Mouse (Mus musculus) right cerebral cortex, adult 18-20 months (tissue): Measurements from ENCODE around the gene Abcf1.
"Not testable (repeated sequence)": the region's sequence is repeated elsewhere in the genome, so short reads cannot be mapped to it uniquely, and the experiment has no call there.

ENCODE experiments used
- DNase-seq: peaks from one replicate; pipeline ENCODE4 v3.0.0; 2022; ENCODE audit warnings: mixed read lengths

Gene Abcf1

DNA sequence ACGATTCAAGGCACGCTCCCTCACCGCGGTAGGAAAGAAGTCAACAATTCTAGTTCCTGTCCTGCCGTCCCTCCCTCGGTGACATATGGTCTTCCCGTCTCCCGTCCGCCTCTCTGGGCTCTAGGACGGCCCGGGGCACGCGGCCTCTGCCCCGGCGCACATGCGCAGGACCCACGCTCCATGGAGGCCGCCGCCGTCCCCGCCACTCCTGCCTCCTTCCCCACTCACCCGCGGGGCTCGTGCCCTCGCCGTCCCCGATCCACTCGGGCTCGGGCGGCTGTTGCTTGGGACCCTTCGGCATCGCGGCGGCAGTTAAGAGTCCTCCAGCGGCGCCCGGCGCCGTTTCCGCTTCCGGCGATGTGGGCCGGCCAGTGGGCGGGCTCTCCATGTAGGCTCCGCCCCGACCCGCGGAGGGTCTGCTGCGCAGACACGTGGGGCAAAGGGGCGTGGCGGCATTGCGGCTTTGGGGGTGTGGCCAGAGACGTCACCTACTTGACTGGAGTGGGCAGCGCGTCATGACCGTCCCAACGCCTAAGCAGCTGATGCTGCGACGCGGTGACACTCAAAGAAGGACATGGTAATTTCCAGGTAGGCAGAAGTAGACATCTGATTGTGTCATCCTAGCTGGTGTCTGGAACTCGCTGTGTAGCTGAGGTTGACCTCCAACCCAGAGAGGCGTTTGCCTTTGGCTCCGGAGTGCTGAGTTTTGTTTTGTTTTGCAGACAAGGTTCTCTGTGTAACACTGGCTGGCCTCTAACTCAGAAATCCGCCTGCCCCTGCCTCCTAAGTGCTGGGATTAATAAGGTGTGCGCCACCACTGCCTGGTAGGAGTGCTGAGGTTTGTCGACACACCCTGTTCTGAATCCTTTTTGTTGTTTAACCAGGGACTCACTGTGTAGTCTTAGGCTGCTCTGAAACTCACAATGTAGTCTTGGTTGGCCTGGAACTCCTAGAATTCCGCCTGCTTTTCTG lies at the start of gene Abcf1:
Gene Abcf1, minus strand, starts transcription at position 344 of the 972 bp plus-strand sequence.
- DNase-seq, result peak; percentile 99

DNA sequence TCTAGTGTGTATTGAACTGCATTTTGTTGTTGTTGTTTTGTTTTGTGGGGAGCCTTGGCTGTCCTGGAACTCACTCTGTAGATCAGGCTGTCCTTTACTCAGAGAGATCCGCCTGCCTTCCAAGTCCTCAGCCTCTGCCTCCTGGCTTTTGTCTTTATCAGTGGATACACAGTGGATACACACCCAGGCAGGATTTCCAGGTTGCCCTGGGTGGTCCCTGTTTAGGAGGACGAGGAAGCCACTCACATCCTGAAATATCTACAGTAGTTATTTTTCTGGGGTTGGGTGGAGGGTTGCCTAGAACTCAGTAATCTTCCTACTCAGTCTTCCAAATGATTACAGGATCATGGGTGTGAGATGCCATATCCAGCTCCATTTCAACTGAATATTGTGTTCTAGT lies 49.4 kb upstream of the Abcf1 start:
- DNase-seq, result no peak

DNA sequence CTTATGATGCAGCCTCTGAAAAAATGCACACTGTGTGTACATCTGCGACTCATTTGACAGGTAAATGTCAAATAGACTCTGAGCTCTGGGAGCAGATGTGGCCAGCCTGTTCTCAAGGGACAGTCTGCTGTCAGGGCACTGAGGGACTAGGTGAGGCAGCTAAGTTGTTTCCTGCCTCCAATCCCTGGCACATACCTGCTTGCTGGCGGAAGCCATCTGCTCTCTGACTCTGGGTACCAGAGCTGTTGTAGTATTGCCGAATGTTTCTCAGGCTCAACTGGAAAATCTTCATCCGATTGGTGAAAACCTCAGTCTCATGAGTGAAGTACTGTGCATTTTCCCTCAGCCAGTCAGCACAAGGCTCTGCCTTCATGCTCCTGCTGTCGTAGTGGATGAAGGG lies 47.5 kb upstream of the Abcf1 start:
- DNase-seq, result no peak

DNA sequence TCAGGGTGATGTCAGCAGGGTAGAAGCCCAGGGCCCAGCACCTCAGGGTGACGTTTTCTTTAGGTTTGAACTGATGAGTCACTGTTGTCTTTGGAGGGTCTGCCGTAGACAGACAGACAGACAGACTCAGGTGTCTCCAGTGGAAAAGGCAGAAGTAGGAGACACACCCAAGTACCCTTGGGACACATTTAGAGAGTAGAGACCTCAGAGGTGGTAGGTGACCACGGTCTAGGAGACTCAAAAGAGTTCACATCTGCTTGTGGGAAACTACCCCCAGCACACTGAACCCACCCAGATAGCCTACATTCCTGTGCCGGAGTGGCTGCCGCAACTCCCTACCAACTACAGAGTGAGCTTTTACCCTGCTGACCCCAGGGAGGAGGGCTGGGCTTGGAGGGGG lies 45.4 kb upstream of the Abcf1 start:
- DNase-seq, result no peak

DNA sequence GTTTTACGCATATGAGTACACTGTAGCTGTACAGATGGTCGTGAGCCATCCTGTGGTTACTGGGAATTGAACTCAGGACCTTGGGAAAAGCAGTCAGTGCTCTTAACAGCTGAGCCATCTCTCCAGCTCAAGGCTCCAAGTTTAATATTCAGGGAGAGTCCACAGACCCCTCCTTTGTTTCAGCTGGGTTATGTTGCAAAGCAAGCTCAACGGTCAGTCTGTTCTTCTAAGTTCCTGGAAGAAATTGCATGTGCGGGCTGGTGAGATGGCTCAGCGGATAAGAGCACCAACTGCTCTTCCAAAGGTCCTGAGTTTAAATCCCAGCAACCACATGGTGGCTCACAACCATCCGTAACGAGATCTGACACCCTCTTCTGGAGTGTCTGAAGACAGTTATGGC lies 34.8 kb upstream of the Abcf1 start:
- not testable (repeated sequence) for DNase-seq

DNA sequence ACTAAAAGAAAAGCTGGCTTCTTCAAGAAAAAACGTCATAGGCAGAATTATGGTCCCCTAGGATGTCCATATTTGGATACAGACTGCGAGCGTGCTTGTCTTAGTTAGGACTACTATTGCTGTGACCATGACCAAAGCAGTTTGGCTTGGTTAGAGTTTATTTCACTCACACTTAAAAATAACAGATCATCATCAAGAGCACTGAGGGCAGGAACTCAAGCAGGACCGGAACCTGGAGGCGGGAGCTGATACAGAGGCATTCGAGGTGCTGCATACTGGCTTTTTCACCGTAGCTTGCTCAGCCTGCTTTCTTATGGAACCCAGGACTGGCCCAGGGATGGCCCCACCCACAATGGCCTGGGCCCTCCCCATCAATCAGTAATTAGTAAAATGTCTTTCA lies 33.8 kb upstream of the Abcf1 start:
- DNase-seq, result no peak

- DNase-seq, result peak; percentile 70
Measured at GRCm38 (mm10) chr17:36001966-36002365, 32.4 kb upstream of the Abcf1 start.

DNA sequence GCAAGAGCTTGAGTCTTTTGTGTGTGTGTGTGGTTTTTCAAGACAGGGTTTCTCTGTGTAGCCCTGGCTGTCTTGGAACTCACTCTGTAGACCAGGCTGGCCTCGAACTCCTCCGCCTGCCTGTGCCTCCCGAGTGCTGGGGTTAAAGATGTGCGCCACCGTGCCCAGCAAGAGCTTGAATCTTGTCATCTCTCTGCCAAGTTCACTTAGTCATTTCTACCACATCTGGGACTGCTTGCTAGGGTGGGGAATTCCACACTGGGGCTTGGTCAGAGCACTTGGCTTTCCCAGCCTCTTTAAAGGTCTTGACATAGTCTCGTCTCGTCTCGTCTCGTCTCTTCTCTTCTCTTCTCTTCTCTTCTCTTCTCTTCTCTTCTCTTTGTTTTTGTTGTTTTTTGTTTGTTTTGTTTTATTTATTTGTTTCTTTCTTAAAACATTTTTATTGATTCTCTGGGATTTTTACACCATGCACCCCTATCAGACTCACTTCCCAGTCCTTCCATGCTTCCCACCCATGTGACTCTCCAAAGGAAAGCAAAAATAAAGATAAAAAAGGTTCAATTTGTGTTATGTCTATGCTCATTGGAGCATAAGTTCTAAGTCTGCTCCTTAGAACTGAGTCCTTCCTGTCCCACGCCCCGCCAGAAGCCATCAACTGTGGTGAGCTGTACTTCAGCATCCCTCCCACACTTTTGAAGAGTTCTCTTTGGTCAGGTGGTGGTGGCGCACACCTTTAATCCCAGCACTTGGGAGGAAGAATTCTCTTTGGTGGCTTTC lies 31.7 kb upstream of the Abcf1 start:
- peak; percentile 57 for DNase-seq

GRCm38 (mm10) chr17:36000349-36000748 lies 30.8 kb upstream of the Abcf1 start:
- no peak for DNase-seq

DNA sequence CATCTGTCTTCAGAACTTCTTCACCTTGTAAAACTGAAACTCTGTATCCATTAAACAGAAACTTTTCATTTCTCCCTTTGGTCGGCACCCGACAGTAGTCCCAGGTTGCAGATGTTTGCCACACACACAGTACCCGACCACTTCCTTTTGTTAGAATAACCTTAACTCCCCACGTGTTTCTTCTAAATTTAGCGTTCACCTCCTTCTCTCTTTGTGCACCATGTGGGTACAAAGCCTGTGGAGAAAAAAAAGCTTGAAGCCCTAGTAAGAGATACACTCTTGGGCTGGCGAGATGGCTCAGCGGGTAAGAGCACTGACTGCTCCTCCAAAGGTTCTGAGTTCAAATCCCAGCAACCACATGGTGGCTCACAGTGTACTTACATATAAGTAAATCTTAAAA lies 29.8 kb upstream of the Abcf1 start:
- no peak for DNase-seq

DNA sequence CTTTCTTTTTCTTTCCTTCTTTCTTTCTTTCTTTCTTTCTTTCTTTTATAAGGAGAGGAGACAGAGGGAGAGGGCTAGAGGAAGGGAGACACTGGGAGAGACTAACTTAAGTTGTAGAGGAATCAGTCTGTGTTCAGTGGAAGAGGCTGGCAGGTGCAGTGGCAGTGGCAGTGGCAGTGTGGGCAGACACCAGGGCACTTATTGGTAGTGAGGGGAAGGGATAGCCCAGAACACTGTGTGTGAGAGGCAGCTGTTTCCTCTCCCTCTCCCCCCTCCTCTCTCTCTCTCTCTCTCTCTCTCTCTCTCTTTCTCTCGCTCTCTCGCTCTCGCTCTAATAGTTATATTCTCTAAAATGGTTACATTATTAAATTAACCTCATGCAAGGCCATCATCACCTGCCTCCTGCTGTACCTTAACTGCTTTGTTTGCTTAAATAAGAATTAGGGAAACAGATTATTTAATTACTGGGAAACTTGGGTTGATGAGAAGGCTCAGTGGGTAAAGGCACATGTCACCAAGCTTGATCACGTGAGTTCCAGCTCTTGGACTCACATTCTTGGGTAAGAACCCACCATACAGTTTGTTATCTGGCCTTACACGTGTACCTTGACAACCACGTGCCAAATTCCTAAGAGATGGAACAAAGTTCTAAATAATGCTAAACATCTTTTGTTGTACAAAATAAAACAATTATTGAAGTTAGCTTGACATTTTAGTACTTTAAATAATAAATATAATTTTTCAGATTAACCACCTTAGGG lies 29.2 kb upstream of the Abcf1 start:
- no peak for DNase-seq

- DNase-seq, result no peak
Measured at GRCm38 (mm10) chr17:35997713-35998510, 28.4 kb upstream of the Abcf1 start.

DNA sequence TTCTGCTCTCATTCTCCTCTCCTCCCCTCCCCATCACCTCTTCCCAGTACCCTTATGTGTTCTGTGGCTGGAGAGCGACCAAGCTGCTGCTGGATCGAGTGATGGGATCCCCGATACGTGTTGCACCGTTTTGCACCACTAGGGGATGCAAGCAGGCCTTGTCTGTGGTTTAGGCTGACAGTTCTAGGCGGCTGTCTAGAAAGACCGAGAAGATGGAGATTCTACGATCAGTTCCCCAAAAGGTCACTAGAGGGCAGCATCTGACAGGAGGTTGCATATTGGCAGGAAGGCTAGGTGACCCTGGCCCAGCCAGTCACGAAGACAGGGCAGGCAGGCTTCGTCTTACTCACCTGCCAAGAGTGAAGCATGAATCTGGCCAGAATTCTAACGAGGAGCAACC lies 27.4 kb upstream of the Abcf1 start:
- DNase-seq, result peak; percentile 93

- DNase-seq, result no peak
Measured at GRCm38 (mm10) chr17:35994879-35995240, 25.3 kb upstream of the Abcf1 start.

DNA sequence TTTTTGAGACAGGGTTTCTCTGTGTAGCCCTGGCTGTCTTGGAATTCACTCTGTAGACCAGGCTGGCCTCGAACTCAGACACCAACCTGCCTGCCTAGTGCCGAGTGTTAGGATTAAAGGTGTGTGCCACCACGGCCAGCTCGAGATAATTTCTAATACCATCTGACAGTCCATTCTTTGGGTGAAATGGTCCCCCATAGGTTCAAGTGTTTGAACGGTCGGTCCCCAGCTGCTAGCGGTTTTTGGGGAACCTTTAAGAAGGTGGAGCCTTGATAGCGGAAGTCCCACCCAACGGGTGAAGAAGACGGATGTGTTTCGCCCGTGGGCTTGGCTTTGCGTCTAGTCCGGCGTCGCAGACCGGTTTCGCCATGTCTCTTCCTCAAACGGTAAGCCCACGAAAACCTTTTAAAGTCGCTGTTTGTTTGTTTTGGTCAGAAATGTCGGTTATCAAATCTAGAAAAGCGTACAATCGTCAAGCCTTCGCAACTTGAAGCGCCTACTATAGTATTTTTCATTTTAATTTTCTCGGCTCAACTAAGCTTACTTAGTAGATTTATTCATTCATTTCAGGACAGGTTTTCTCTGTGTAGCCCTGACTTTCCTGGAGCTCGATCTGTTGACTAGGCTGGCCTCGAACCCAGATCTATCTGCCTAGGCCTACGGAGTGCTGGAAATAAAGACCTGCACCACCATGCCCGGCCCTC lies 24.8 kb upstream of the Abcf1 start:
- peak; percentile 86 for DNase-seq

DNA sequence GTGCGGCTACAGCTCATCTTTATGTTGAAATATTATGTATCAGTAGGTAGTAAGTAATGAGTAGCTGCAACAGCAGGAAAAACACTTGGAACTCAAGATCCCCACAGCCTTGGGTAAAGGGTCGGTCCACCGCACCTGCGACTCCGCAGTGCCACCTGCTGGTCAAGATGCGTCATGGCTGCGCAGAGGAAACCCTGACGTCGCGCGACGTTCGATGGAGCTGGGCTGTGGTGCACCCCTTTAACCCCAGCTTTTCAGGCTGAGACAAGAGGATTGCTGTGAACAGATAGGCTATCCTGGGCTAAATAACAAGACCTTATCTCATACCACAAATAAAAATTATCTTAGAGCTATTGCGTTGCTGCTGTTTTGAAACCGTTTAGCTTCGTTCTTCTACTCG lies 24.1 kb upstream of the Abcf1 start:
- peak; percentile 81 for DNase-seq

- no peak for DNase-seq
Measured at GRCm38 (mm10) chr17:35991781-35992180, 22.2 kb upstream of the Abcf1 start.

DNA sequence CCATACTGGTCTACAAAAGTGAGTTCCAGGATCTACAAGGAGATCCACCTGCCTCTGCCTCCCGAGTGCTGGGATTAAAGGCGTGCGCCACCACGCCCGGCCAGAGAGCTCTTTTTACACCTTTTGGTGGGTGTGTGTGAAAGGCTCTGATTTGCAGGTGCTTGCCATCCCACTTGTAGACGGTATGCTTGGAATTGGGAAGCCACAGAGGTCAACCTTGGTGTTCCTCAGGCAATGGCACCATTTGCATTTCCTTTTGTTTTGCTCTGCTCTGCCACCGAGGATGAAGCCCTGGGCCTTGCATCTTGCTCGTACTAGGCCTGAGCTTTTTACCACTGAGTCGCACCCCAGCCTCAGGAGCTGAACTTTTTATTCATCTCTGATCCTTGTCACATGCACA lies 12.2 kb upstream of the Abcf1 start:
- no peak for DNase-seq

- peak; percentile 52 for DNase-seq
Measured at GRCm38 (mm10) chr17:35980363-35980754, 10.8 kb upstream of the Abcf1 start.

DNA sequence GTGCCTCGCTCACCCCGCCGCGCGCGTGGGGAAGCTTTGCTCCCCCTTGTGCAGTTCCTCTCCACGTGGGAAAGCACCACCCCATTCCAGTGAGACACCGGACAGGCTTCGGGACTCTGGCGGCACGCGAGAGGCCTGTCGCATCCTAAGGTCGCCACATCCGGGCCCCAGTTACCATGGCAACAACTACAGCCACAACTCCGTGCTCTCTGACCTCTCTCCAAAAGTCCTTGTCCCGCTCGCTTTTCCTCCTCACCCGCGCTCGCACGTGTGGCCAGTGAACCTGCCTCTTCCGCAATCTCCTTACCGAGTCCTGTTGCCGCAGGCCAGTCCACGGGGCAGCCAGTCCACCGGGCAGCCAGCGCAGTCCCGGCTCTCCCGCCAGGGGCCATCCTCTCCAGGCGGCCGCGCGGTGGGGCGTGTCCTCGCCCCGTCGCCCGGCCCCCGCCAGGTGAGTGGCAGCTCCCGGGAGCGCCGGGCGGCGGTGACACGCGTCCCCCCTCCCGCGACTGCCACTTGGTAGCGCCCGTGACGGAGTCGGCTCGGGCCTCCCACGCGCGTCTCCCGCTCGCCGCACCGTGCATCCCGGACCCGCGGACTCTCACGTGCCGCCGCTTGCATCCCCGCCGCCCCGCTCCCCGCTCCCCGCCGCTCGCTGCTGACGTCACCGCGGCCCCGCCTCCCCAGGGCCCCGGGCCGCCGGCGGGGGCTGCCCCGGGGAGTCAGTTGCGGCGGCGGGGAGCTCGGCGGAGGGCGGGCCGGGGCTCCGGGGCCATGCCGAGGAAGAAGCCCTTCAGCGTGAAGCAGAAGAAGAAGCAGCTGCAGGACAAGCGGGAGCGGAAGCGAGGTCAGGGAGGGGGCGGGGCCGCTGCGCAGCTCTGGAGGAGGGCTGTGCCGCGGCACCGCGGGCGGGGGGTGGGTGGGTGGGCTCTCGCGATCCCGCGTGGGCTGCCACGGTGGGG lies 10.1 kb upstream of the Abcf1 start, which contains the start of the genes Gnl1 and Prr3:
Gene Gnl1, plus strand, starts transcription at position 451 of the 962 bp plus-strand sequence.
Gene Prr3, minus strand, starts transcription at position 836 of the 962 bp plus-strand sequence.
- DNase-seq, result peak; percentile 93
